Mouse (Mus musculus) limb, embryonic 13.5 days (tissue): ENCODE measurements around the gene Hoga1. TPM values are rescaled to one million over a fixed set of nuclear protein-coding genes. Genes with fewer than 3 reads are reported as not detected.

Source experiments
- ATAC-seq: fragments of 200-750 bp; cut with Nextera tagmentation; 2 replicates; pipeline ENCODE4 v1.8.0; 2017; ENCODE audit warnings: low read depth, moderate number of reproducible peaks, moderate TSS enrichment; ENCODE audit not compliant: low FRiP score
- H3K27ac ChIP-seq: fragments of 300-500 bp; sonication (generic); 2 replicates; pipeline ENCODE4 v1.5.1; 2015; ENCODE audit warnings: inconsistent platforms, mild to moderate bottlenecking, moderate library complexity
- H3K27me3 ChIP-seq: fragments of 300-500 bp; sonication (generic); 2 replicates; pipeline ENCODE4 v1.6.1; 2015; ENCODE audit warnings: mild to moderate bottlenecking, inconsistent platforms
- H3K36me3 ChIP-seq: fragments of 300-500 bp; sonication (generic); 2 replicates; pipeline ENCODE4 v1.6.1; 2015; ENCODE audit warnings: inconsistent platforms, mild to moderate bottlenecking, moderate library complexity
- H3K4me1 ChIP-seq: fragments of 300-500 bp; sonication (generic); 2 replicates; pipeline ENCODE4 v1.6.1; 2015; ENCODE audit warnings: inconsistent platforms
- H3K4me2 ChIP-seq: fragments of 300-500 bp; sonication (generic); replicated peaks from 2 replicates; pipeline ENCODE4 v1.6.1; 2015; ENCODE audit warnings: inconsistent platforms, mild to moderate bottlenecking, moderate library complexity
- H3K4me3 ChIP-seq: fragments of 300-500 bp; sonication (generic); 2 replicates; pipeline ENCODE4 v1.5.1; 2015; ENCODE audit warnings: moderate library complexity, mild to moderate bottlenecking, inconsistent platforms
- H3K9ac ChIP-seq: fragments of 300-500 bp; sonication (generic); 2 replicates; pipeline ENCODE4 v1.6.1; 2015; ENCODE audit warnings: mild to moderate bottlenecking, inconsistent platforms
- H3K9me3 ChIP-seq: fragments of 300-500 bp; sonication (generic); 2 replicates; pipeline ENCODE4 v1.6.1; 2016; ENCODE audit warnings: inconsistent platforms
- WGBS: fragments of 180-500 bp; shearing (Covaris S2); methylation state at CpG from one replicate; pipeline ENCODE4 v1.1.7; 2015; 5-methylcytosine and 5-hydroxymethylcytosine counted together
- polyA plus RNA-seq: library from polyadenylated mRNA; unstranded; fragments of >200 nt; fragmentation: Nextera tagmentation; extraction: Ambion mirVana; gene quantifications from 2 replicates; pipeline ENCODE4 v1.2.1, GENCODE M21; 2015

Hoga1 gene
- polyA plus RNA-seq, 1 experiment from 2014 or later: 1.6 TPM

GRCm38 (mm10) chr19:42104681-42105080, 59.3 kb downstream of the Hoga1 start:
- Histone ChIP-seq H3K4me3 (no peak overlapping the region), H3K4me1 (no peaks in the 10 kb centered on the region), H3K9ac (no peak overlapping the region), H3K36me3 (peaks cover 61% of the 10 kb centered on the region), H3K9me3 (no peaks in the 10 kb centered on the region), H3K4me2 (no peak overlapping the region), H3K27ac (no peak overlapping the region), H3K27me3 (no peaks in the 10 kb centered on the region)
- WGBS: 96% methylated on average over 9 of the region's 9 CpGs
- ATAC-seq: no peak

DNA sequence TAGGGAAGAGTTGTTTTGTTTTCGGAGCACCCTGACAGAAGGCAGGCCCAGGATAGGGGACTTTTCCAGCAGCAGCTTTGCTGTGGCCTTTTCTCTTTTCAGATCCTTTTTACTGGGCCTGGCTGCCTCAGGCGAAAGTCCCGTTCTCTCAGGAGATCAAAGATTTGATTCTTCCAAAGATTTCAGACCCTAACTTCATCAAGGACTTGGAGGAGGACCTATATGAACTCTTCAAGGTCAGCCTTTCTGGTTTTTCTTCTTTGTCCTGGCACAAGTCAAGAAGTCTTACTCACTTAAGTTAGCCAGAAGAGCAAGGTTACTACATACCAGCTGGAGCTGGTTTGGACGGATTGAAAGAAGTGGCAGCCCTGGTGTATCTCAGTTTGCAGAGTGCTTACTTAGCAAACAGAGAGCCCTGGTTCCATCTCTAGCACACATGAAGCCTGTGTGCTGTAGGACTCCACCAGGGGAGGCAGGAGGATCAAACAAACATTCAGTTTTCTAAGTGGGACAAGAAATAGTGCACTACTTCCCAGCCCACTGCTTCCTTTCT, 70.4 kb downstream of the Hoga1 start:
- ATAC-seq: no peak
- Histone ChIP-seq H3K36me3 (peaks cover 75% of the 10 kb centered on the region), H3K27ac (no peak overlapping the region), H3K4me2 (no peak overlapping the region), H3K4me1 (no peaks in the 10 kb centered on the region), H3K9ac (no peak overlapping the region), H3K4me3 (no peak overlapping the region), H3K27me3 (no peaks in the 10 kb centered on the region), H3K9me3 (no peaks in the 10 kb centered on the region)
- WGBS: 86% methylated on average over 4 of the region's 4 CpGs

DNA sequence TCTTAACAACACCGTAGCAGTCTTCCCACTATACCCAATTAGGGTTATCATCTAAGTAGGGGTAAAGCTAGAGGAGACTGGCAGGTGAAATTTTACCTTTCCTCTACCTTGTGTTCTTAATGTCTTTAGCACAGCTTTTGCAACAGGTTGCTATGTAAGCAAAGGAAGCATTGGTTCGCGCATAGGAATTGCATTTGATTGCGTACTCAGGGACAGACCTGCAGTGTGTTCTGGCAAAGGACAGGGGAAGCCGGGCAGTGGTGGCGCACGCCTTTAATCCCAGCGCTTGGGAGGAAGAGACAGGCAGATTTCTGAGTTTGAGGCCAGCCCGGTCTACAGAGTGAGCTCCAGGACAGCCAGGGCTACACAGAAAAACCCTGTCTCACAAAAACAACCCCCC, 72.7 kb downstream of the Hoga1 start:
- no peak overlapping the region for H3K4me2 ChIP-seq
- no peak overlapping the region for H3K27ac ChIP-seq
- 94% methylated on average over 9 of the region's 9 CpGs for WGBS
- H3K4me3 ChIP-seq: no peak overlapping the region
- no peak for ATAC-seq
- no peak overlapping the region for H3K9ac ChIP-seq
- no peaks in the 10 kb centered on the region for H3K27me3 ChIP-seq
- no peaks in the 10 kb centered on the region for H3K9me3 ChIP-seq
- no peaks in the 10 kb centered on the region for H3K4me1 ChIP-seq
- H3K36me3 ChIP-seq: peaks cover 94% of the 10 kb centered on the region

DNA sequence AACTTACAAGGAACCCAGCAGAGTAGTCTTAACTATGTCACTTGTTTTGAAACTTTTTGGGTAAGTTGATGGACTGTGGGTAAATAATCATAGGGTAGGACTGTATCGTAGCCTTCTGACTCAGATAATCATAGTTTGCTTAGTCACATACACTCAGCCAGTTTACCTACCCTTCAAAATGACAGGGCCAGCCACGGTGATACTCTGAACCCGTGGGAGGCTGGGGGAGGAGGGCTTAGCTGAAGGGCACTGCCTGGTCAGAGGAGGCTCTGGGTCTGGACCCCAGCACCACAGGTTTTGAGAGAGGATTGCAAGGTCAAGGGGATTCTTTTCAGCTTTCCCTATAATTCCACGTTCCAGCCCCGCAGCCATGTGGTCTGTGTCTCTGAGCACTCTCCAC, 73.2 kb downstream of the Hoga1 start:
- 88% methylated on average over 5 of the region's 5 CpGs for WGBS
- Histone ChIP-seq H3K27me3 (no peaks in the 10 kb centered on the region), H3K36me3 (peaks cover 94% of the 10 kb centered on the region), H3K4me3 (no peak overlapping the region), H3K9ac (no peak overlapping the region), H3K4me2 (no peak overlapping the region), H3K27ac (no peak overlapping the region), H3K9me3 (no peaks in the 10 kb centered on the region), H3K4me1 (no peaks in the 10 kb centered on the region)
- no peak for ATAC-seq

DNA sequence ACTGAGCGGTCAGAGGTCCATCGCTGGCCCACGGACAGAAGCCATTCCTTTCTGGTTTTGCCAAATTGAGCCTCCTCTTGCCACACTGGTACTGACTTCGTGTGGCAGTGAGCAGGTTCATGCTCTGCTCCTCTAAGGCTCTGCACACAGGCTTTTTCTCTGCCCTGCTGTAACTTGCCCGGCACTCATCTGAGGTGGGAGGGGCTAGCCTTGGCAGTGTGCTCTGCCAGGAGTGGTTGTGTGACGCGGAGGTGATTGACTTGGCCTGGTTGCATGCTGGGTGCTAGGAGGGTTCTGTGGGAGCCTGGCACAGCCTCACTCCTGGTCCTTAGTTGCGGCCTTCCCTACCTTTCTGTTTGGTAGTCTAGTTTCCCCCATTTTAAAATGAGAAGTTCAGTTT, 75.0 kb downstream of the Hoga1 start:
- no peaks in the 10 kb centered on the region for H3K4me1 ChIP-seq
- H3K9me3 ChIP-seq: no peaks in the 10 kb centered on the region
- no peak overlapping the region for H3K4me2 ChIP-seq
- 90% methylated on average over 8 of the region's 8 CpGs for WGBS
- H3K9ac ChIP-seq: no peak overlapping the region
- no peaks in the 10 kb centered on the region for H3K27me3 ChIP-seq
- no peak overlapping the region for H3K4me3 ChIP-seq
- no peak for ATAC-seq
- no peak overlapping the region for H3K27ac ChIP-seq
- peaks cover 93% of the 10 kb centered on the region for H3K36me3 ChIP-seq

Other genes with a start within 250 kb of the Hoga1 start
- gene Arhgap19, start 243.6 kb upstream of the Hoga1 start, polyA plus RNA-seq: 21.6 and 23.1 TPM in 2 replicates
- 6.0 and 6.1 TPM in 2 replicates for gene Frat1, start 215.6 kb upstream of the Hoga1 start, polyA plus RNA-seq
- 2.8 and 3.1 TPM in 2 replicates for gene Frat2, start 197.5 kb upstream of the Hoga1 start, polyA plus RNA-seq
- 17.4 and 19.6 TPM in 2 replicates for gene Rrp12, start 149.4 kb upstream of the Hoga1 start, polyA plus RNA-seq
- gene Pgam1, start 133.7 kb upstream of the Hoga1 start, polyA plus RNA-seq: 559 and 595 TPM in 2 replicates
- 82.5 and 86.4 TPM in 2 replicates for gene Exosc1, start 112.2 kb upstream of the Hoga1 start, polyA plus RNA-seq
- 98.7 and 99.3 TPM in 2 replicates for gene Zdhhc16, start 112.1 kb upstream of the Hoga1 start, polyA plus RNA-seq
- gene Mms19, start 64.5 kb upstream of the Hoga1 start, polyA plus RNA-seq: 40.1 and 43.9 TPM in 2 replicates
- gene Ubtd1, start 63.8 kb upstream of the Hoga1 start, polyA plus RNA-seq: 23.4 and 23.8 TPM in 2 replicates
- gene Ankrd2, start 9.6 kb upstream of the Hoga1 start, polyA plus RNA-seq: 0.22 and 0.57 TPM in 2 replicates
- 0.17 TPM in 1 of 2 replicates, not detected in the other for gene 4933411K16Rik, start 6.6 kb downstream of the Hoga1 start, polyA plus RNA-seq
- gene Morn4, start 40.7 kb downstream of the Hoga1 start, polyA plus RNA-seq: 32.1 and 34.5 TPM in 2 replicates
- gene Pi4k2a, start 44.9 kb downstream of the Hoga1 start, polyA plus RNA-seq: 29.0 and 29.6 TPM in 2 replicates
- 28.7 and 33.6 TPM in 2 replicates for gene Avpi1, start 83.4 kb downstream of the Hoga1 start, polyA plus RNA-seq
- gene Marveld1, start 101.8 kb downstream of the Hoga1 start, polyA plus RNA-seq: 11.5 and 11.6 TPM in 2 replicates
- 27.9 and 29.3 TPM in 2 replicates for gene Zfyve27, start 118.3 kb downstream of the Hoga1 start, polyA plus RNA-seq
- 1.8 and 2.4 TPM in 2 replicates for gene Sfrp5, start 156.6 kb downstream of the Hoga1 start, polyA plus RNA-seq
- 0.05 and 0.23 TPM in 2 replicates for gene Golga7b, start 202.0 kb downstream of the Hoga1 start, polyA plus RNA-seq